Mouse (Mus musculus): Measurements from ENCODE around the gene Hipk3. TPM values are rescaled to one million over a fixed set of nuclear protein-coding genes. Genes with fewer than 3 reads are reported as not detected.
A peak's percentile ranks its signal among the peaks of the same experiment; 100 is the strongest.

Hipk3 gene
- total RNA-seq, 4 experiments from 2014 or later, result 217 to 250 (median 233) TPM

DNA sequence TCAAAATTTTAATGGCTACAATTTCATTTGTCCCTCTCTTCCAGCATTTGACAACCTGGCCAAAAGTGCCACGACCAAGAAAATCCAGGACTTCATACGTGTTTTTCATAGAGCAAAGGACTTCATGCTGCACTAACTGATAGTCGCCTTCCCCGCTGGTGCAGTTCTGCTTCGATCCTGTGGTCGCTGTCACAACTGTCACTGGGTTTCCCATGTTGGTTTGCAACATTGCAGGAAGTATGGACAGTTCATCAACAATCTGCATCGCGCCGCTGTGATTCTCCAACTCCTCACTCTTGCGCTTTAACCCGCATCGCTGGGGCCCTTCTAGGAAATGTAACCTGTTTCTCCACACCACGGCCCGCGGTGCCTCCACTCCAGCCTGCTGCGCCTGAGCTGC, 23.1 kb downstream of the Hipk3 start:
- DNase-seq (ENCODE audit: low spot score), result no peak

- no peak for DNase-seq (ENCODE audit: low spot score)
Measured at GRCm38 (mm10) chr2:104470536-104470935, 23.7 kb downstream of the Hipk3 start.

- no peak for DNase-seq (ENCODE audit: low spot score)
Measured at GRCm38 (mm10) chr2:104468419-104468818, 25.8 kb downstream of the Hipk3 start.

GRCm38 (mm10) chr2:104466908-104467616, 27.2 kb downstream of the Hipk3 start:
- DNase-seq (ENCODE audit: low spot score), result peak; percentile 62

- no peak for DNase-seq (ENCODE audit: low spot score)
Measured at GRCm38 (mm10) chr2:104465639-104466430, 28.4 kb downstream of the Hipk3 start.

DNA sequence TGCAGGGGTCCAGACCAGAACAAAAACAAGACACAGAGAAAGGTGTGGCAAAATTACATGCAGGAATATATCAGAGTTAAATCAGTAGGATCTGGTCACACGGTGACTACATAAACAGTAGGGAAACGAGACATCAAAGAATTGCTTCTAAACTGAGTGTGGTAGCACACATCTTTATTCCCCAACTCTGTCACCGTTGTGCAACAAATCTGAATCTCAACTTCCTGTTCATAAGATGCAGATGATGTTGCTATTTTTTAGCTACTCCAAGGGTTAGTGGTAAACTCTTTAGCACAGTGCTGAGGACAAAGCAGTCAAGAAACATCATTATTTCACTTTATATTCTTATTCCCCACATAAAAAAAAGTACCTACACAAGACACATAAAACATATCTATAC, 34.2 kb downstream of the Hipk3 start:
- no peak for DNase-seq (ENCODE audit: low spot score)

DNA sequence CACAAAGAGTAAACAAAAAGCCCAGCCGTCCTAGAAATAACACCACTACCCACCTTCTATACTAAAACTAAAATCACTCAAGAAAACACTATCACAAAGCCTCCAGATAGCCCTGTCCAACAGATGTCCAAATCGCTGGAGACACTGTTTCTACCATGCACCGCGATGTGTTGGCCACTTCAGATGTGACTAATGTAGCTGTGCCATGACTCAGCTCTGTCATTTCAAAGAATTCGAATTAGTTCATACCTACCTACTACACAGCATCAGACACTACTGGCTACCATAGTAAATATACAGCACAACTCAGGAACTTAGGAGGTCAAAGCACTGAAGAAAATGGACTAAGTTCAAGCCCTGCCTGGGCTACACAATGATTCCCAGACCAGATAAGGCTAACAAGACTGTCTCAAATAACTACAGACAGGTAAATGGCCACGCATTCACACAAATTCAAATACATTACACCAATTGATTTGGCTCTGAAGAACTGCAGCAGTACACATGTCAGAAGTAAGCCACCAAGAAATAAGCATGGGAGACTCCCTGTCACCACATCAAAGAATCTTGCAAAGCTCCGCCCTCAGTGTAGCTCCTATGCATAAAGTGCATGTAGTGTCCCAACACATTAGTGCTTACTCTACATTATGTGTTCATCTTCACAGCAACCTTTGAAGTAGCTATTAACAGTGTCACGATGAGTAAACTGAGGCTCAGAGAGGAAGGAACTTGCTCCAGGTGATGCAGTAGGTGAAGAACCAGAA, 35.5 kb downstream of the Hipk3 start:
- no peak for DNase-seq (ENCODE audit: low spot score)

DNA sequence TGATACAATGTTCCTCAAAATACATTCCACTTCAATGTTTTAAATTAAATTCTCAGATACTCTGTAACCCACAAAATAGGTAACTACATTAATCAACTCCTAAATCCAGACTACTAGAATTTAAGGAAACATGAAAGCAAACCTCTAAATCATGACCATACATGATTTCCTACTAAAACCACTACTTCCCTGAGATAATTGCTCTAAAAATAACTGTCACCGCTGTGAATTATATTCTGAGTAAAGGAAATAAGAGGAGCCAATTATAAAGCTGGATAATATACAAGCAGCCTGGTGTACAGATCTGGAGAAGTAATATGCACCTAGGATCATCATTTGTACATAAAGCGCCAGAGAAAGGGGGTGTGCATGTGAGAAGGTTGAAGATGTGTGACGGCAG, 37.1 kb downstream of the Hipk3 start:
- DNase-seq (ENCODE audit: low spot score), result no peak

GRCm38 (mm10) chr2:104450685-104451084, 43.6 kb downstream of the Hipk3 start:
- DNase-seq (ENCODE audit: low spot score), result no peak

- peak; percentile 49 for DNase-seq (ENCODE audit: low spot score)
Measured at GRCm38 (mm10) chr2:104449191-104449590, 45.1 kb downstream of the Hipk3 start.

DNA sequence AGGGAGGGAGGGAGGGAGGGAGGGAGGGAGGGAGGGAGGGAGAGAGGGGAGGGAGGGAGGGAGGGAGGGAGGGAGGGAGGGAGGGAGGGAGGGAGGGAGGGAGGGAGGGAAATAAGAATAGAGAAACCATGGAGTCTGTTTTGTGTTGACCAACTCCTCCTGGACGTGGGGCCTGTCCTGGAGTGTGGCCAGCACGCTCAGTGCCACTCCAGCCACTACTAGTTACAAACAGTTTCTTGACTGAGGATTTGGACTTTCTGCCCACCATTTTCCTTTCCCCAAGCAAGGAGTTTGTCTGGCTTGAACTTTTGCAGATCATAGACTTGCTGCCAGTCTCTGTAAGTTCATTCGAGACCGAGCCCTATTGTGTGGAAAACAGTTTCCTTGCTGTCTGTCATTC, 46.0 kb downstream of the Hipk3 start:
- DNase-seq (ENCODE audit: low spot score), result no peak

DNA sequence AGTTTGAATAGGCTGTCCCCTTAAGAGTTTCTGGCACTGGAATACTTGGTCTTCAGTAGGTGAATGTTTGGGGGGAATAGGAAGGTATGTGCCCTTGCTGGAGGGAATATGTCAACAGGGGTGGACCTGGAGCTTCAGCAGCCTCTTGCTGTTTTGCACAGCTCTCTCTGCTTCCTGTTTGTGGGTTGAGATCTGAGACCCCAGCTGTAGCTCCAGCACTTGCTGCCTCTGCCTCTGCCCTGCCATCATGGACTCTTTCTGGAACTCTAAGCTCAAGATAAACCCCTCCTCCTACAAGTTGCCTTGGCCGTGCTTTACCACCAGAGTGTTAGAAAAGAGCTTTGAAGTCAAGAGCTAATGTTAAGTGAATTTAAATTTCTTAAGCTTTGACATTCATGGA, 48.2 kb downstream of the Hipk3 start:
- no peak for DNase-seq (ENCODE audit: low spot score)

DNA sequence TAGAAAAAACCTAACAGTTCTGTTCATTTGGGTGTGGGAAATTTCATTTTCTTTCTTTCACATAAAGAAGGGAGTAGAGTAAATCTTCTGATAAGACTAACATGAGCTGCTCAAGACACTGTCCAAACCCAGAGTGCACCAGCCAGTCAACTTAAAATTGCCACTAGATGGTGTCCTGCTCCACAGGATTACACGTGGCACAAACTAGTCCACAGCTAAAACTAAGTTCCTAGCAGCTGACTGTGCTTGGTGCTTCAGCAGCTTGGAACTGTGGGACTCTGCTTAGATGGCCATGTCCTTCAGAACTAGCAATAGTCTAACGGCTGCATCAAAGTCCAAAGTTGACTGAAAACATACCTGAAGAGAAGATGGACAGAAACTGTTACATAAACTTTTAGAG, 49.5 kb downstream of the Hipk3 start:
- DNase-seq (ENCODE audit: low spot score), result peak; percentile 78

GRCm38 (mm10) chr2:104442341-104442740, 51.9 kb downstream of the Hipk3 start:
- no peak for DNase-seq (ENCODE audit: low spot score)

DNA sequence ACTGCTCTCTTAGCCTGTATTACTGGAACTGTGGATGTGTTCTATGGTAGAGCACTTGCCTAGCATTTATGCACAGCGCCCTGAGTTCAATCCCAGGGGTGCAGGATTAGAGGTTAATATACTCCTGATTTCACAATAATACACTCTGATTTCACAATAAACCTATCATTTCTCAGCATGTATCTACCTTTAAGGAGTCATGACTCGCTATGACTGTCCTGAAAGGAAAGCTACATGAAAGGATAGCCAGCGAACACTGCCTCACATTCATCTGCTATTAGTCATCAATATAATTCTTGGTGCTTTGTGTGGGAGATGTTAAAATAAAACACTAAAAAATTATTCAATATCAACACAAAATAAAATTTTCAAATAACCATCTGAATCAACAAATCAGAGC, 58.0 kb downstream of the Hipk3 start:
- DNase-seq (ENCODE audit: low spot score), result no peak

- DNase-seq (ENCODE audit: low spot score), result no peak
Measured at GRCm38 (mm10) chr2:104431067-104431466, 63.2 kb downstream of the Hipk3 start.

DNA sequence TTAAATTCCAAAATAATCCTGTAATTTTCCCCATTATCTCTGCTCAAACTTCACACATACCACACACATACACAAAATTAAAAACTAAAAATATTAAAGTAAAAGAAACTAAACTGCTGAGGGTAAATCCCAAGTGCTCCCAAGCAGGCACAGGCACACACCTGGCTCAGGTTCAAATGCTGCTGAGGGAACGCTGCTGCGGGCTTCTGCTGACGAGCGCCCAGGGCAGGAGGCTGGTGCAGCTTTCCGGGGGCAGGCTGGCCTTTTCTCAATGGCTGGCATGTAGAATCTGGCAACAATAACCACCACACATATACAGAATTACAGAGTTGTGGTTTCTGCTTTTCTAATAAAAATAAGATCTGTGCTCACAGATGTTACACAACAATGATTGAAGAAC, 63.7 kb downstream of the Hipk3 start:
- DNase-seq (ENCODE audit: low spot score), result no peak

GRCm38 (mm10) chr2:104426112-104426511, 68.1 kb downstream of the Hipk3 start:
- DNase-seq (ENCODE audit: low spot score), result no peak

- DNase-seq (ENCODE audit: low spot score), result peak; percentile 14
Measured at GRCm38 (mm10) chr2:104422230-104422629, 72.0 kb downstream of the Hipk3 start.

DNA sequence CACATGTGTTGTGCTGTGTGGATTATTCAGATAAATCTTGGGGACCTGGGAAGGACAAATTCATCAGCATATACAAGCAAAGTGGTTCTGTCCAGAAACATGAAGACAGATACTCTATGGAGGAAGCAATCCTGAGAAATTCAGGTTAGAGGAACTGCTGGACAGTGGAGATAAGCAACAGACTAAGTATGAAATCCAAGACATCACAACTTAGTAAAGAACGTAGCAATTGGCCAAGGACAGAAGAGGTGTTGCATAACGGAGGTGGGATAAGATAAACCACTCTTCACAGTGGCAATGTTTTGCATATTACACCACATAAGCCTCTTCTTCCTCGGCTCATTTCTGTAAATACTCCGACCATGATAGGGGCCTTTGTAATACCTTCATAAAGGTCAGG, 73.4 kb downstream of the Hipk3 start:
- DNase-seq (ENCODE audit: low spot score), result no peak

DNA sequence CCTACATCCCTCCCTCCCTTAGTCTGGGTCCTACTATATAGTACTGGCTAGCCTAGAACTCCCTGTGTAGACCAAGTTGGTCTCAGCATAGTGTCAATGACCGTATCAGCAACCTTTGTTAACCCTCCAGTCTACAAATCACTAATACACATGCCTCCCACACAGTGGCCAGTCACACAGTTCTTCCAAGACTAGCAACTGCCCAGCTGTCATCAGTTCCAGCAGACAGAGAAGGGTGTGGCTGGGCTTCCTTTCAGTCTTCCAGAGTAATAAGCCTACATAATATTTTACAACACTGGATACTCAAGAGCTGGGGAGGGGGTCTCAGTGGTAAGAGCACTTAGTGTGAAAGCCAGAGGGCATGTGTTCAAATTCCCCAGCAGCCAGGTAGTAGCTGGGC, 74.2 kb downstream of the Hipk3 start:
- no peak for DNase-seq (ENCODE audit: low spot score)

DNA sequence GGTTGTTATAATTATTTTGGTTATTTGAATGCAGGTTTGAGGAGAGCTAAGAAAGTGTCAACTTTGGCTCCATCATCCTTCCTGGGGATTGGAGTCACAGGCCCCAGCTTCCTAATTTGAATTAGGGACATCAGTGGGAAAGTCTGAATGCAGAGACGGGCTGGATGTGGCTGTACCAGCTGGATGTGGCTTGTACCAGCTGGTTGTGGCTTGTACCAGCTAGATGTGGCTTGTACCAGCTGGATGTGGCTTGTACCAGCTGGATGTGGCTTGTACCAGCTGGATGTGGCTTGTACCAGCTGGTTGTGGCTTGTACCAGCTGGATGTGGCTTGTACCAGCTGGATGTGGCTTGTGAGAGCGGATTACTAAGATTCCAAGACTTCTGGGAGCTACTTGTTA, 74.8 kb downstream of the Hipk3 start:
- no peak for DNase-seq (ENCODE audit: low spot score)

DNA sequence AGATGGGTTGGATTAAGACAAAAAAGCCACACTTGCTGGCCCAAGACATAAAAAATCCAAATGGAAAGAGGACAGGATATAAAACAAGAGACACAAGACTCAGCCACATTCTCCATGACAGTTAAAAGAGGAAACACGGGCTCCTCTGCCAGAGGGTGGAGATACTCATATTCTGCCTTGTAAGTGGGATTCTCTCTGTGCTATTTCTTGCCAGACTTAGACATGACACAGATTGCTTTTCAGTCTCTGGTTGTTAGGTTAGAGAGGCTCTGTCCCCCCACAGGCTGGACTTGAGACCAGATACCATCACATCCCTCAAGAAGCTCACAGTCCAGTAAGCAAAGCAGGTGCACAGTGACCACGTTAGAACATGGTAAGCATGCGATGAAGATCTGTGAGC, 81.2 kb downstream of the Hipk3 start:
- DNase-seq (ENCODE audit: low spot score), result no peak
